Mouse (Mus musculus): ENCODE data around the gene Insm2.
"Not testable (repeated sequence)": the region's sequence is repeated elsewhere in the genome, so short reads cannot be mapped to it uniquely, and the experiment has no call there.

The Insm2 gene

GRCm38 (mm10) chr12:55598887-55599561, at the start of gene Insm2:
Insm2 (plus strand) TSS chr12:55599427.
- no peak for DNase-seq (ENCODE audit: low spot score)

- DNase-seq (ENCODE audit: low spot score): not testable (repeated sequence)
Measured at GRCm38 (mm10) chr12:55554901-55555300, 44.3 kb upstream of the Insm2 start.

- no peak for DNase-seq (ENCODE audit: low spot score)
Measured at GRCm38 (mm10) chr12:55557866-55558265, 41.4 kb upstream of the Insm2 start.

GRCm38 (mm10) chr12:55559184-55559855, 39.9 kb upstream of the Insm2 start:
- DNase-seq (ENCODE audit: low spot score): no peak

GRCm38 (mm10) chr12:55560025-55560690, 39.1 kb upstream of the Insm2 start:
- DNase-seq (ENCODE audit: low spot score): no peak

- no peak for DNase-seq (ENCODE audit: low spot score)
Measured at GRCm38 (mm10) chr12:55563742-55564141, 35.5 kb upstream of the Insm2 start.

GRCm38 (mm10) chr12:55564187-55564963, 34.9 kb upstream of the Insm2 start:
- DNase-seq (ENCODE audit: low spot score): no peak

GRCm38 (mm10) chr12:55565206-55565605, 34.0 kb upstream of the Insm2 start, which contains the start of gene Aldoart2:
Aldoart2 (plus strand) TSS chr12:55565239.
- DNase-seq (ENCODE audit: low spot score): no peak

- DNase-seq (ENCODE audit: low spot score): no peak
Measured at GRCm38 (mm10) chr12:55565867-55566266, 33.4 kb upstream of the Insm2 start.

GRCm38 (mm10) chr12:55566837-55567236, 32.4 kb upstream of the Insm2 start:
- DNase-seq (ENCODE audit: low spot score): no peak

GRCm38 (mm10) chr12:55568466-55568865, 30.8 kb upstream of the Insm2 start:
- DNase-seq (ENCODE audit: low spot score): no peak

GRCm38 (mm10) chr12:55569676-55570075, 29.6 kb upstream of the Insm2 start:
- no peak for DNase-seq (ENCODE audit: low spot score)

- no peak for DNase-seq (ENCODE audit: low spot score)
Measured at GRCm38 (mm10) chr12:55570646-55571045, 28.6 kb upstream of the Insm2 start.

- no peak for DNase-seq (ENCODE audit: low spot score)
Measured at GRCm38 (mm10) chr12:55571181-55571580, 28.0 kb upstream of the Insm2 start.

- no peak for DNase-seq (ENCODE audit: low spot score)
Measured at GRCm38 (mm10) chr12:55571661-55572060, 27.6 kb upstream of the Insm2 start.

- DNase-seq (ENCODE audit: low spot score): no peak
Measured at GRCm38 (mm10) chr12:55573089-55573488, 26.1 kb upstream of the Insm2 start.

- no peak for DNase-seq (ENCODE audit: low spot score)
Measured at GRCm38 (mm10) chr12:55573794-55574193, 25.4 kb upstream of the Insm2 start.

GRCm38 (mm10) chr12:55586936-55587335, 12.3 kb upstream of the Insm2 start:
- not testable (repeated sequence) for DNase-seq (ENCODE audit: low spot score)

- no peak for DNase-seq (ENCODE audit: low spot score)
Measured at GRCm38 (mm10) chr12:55598537-55598886, 715 bp upstream of the Insm2 start.

GRCm38 (mm10) chr12:55599639-55600502, 644 bp downstream of the Insm2 start:
- DNase-seq (ENCODE audit: low spot score): peak; percentile 26

- DNase-seq (ENCODE audit: low spot score): no peak
Measured at GRCm38 (mm10) chr12:55600503-55600994, 1.3 kb downstream of the Insm2 start.
